In genomic region chr15:98821403-98821802, GRCm38 (mm10) we compare ENCODE assay signal across 11 mouse cellular contexts. TPM values are rescaled to one million over a fixed set of nuclear protein-coding genes. Genes with fewer than 3 reads are reported as not detected.
A peak's percentile ranks its signal among the peaks of the same experiment; 100 is the strongest.
DNase-seq lines count a peak whose midpoint lies in the region; ATAC-seq and TF ChIP-seq lines count a peak whose summit lies in the region.
"Had no signal": no experiment of that assay in that cellular context is flagged by ENCODE, and none has a peak within 500 bp of the region (broad histone marks: within the 10 kb centered on the region; RNA-seq: fewer than 3 reads in every experiment).

No protein-coding gene starts in this region.

- no peaks in the 10 kb centered on the region for H3K9me3 ChIP-seq in hindbrain, postnatal 0 days (ENCODE audit: low read length)
- H3K9me3 ChIP-seq in hindbrain, embryonic 11.5 days (ENCODE audit: control insufficient read depth, low read length), result no peaks in the 10 kb centered on the region
- no peaks in the 10 kb centered on the region for H3K9me3 ChIP-seq in liver, postnatal 0 days (ENCODE audit: low read length)

- no peak overlapping the region for H3K4me3 ChIP-seq in hindbrain, postnatal 0 days (ENCODE audit: low read length)
- H3K4me3 ChIP-seq in hindbrain, embryonic 11.5 days (ENCODE audit: low read depth, low read length), result no peak overlapping the region
- H3K4me3 ChIP-seq in liver, postnatal 0 days (ENCODE audit: low read depth, low read length), result no peak overlapping the region

- H3K27me3 ChIP-seq in hindbrain, postnatal 0 days (ENCODE audit: insufficient read depth, low read length), result no peaks in the 10 kb centered on the region
- H3K27me3 ChIP-seq in hindbrain, embryonic 11.5 days (ENCODE audit: control insufficient read depth, insufficient read depth, low read length), result no peaks in the 10 kb centered on the region
- no peaks in the 10 kb centered on the region for H3K27me3 ChIP-seq in liver, postnatal 0 days (ENCODE audit: insufficient read depth, low read length)

- no peaks in the 10 kb centered on the region for H3K4me1 ChIP-seq in hindbrain, postnatal 0 days (ENCODE audit: insufficient read depth, low read length)
- no peaks in the 10 kb centered on the region for H3K4me1 ChIP-seq in hindbrain, embryonic 11.5 days (replicated peaks; ENCODE audit: control insufficient read depth, insufficient read depth, low read length)
- peaks cover under 1% of the 10 kb centered on the region; the same call in 1 of the 2 replicates for H3K4me1 ChIP-seq in liver, postnatal 0 days (ENCODE audit: insufficient read depth)

- 28% methylated on average over 10 of the region's 10 CpGs for whole genome bisulfite sequencing in hindbrain, postnatal 0 days
- WGBS in hindbrain, embryonic 11.5 days, result 30% methylated on average over 10 of the region's 10 CpGs
- WGBS in liver, postnatal 0 days (ENCODE audit: insufficient replicate concordance), result 69% methylated on average over 10 of the region's 10 CpGs

- no peak for ATAC-seq in hindbrain, postnatal 0 days
- ATAC-seq in hindbrain, embryonic 11.5 days (ENCODE audit: low FRiP score), result no peak
- ATAC-seq in liver, postnatal 0 days, result peak; percentile 43; the same call in 1 of the 2 replicates

- TF ChIP-seq EP300 in liver, postnatal 0 days (IDR thresholded peaks at IDR 0.05; ENCODE audit: low read depth), result no peak

- DNase-seq in hindbrain, postnatal 0 days (ENCODE audit: low spot score), result no peak
- no peak for DNase-seq in hindbrain, embryonic 11.5 days (ENCODE audit: low spot score)
- DNase-seq in B cell, adult 2 months, result peak; percentile 63 to 69
- DNase-seq in ES-CJ7 (ENCODE audit: low read depth, low spot score), result peak; percentile 89
- peak; percentile 58 for DNase-seq in liver, postnatal 0 days
- DNase-seq in Muller cell, postnatal 12 days (ENCODE audit: inconsistent ontology term), result no peak
- no peak for DNase-seq in cerebellum, postnatal 10 days
- no peak for DNase-seq in urinary bladder, postnatal 25 days (ENCODE audit: low spot score)
- DNase-seq: gastrocnemius, postnatal 25 days had no signal

- H3K27ac ChIP-seq in hindbrain, postnatal 0 days, result no peak overlapping the region
- H3K27ac ChIP-seq in hindbrain, embryonic 11.5 days (ENCODE audit: low read depth, low read length), result no peak overlapping the region
- H3K27ac ChIP-seq in liver, postnatal 0 days (ENCODE audit: low read depth), result no peak overlapping the region
- H3K27ac ChIP-seq: macrophage had no signal

- peaks cover 16% of the 10 kb centered on the region; the same call in 1 of the 2 replicates for H3K36me3 ChIP-seq in hindbrain, postnatal 0 days (ENCODE audit: insufficient read depth, low read length)
- H3K36me3 ChIP-seq in hindbrain, embryonic 11.5 days (ENCODE audit: control insufficient read depth, insufficient read depth, low read length), result no peaks in the 10 kb centered on the region
- peaks cover 66% of the 10 kb centered on the region for H3K36me3 ChIP-seq in liver, postnatal 0 days (replicated peaks; ENCODE audit: insufficient read depth, low read length)

- no peak overlapping the region for H3K4me2 ChIP-seq in hindbrain, postnatal 0 days (ENCODE audit: low read depth, low read length)
- H3K4me2 ChIP-seq in hindbrain, embryonic 11.5 days (replicated peaks; ENCODE audit: low read depth, low read length), result no peak overlapping the region
- no peak overlapping the region for H3K4me2 ChIP-seq in liver, postnatal 0 days (ENCODE audit: low read depth, low read length)

- no peak overlapping the region for H3K9ac ChIP-seq in hindbrain, postnatal 0 days (replicated peaks; ENCODE audit: low read length)
- no peak overlapping the region for H3K9ac ChIP-seq in hindbrain, embryonic 11.5 days (ENCODE audit: low read depth, low read length)
- H3K9ac ChIP-seq in liver, postnatal 0 days (replicated peaks), result no peak overlapping the region

- peak; percentile 49 for TF ChIP-seq CTCF in hindbrain, postnatal 0 days (IDR thresholded peaks at IDR 0.05; ENCODE audit: low read depth)
- TF ChIP-seq CTCF in liver, postnatal 0 days (IDR thresholded peaks at IDR 0.05; ENCODE audit: low read depth), result peak; percentile 75

RNA-seq across cellular contexts. Expression of gene Prkag1, which starts 9.9 kb away (rescaled TPM):
- total RNA-seq in hindbrain, postnatal 0 days (2014; rRNA removed), result 62.4 and 99.4 TPM in 2 replicates
- polyA plus RNA-seq in hindbrain, postnatal 0 days (2015; fragmentation: Nextera tagmentation; extraction: Ambion mirVana), result 61.1 and 62.3 TPM in 2 replicates
- polyA plus RNA-seq in hindbrain, embryonic 11.5 days (2014; fragmentation: Nextera tagmentation; extraction: Ambion mirVana), result 65.9 and 70.6 TPM in 2 replicates
- polyA plus RNA-seq in liver, postnatal 0 days (2015; fragmentation: Nextera tagmentation; extraction: Ambion mirVana), result 42.0 and 47.4 TPM in 2 replicates

RNA-seq across cellular contexts. Expression of gene Ddn, which starts 12.1 kb away (rescaled TPM):
- 2.7 and 6.5 TPM in 2 replicates for total RNA-seq in hindbrain, postnatal 0 days (2014; rRNA removed)
- 0.45 and 0.64 TPM in 2 replicates for polyA plus RNA-seq in hindbrain, postnatal 0 days (2015; fragmentation: Nextera tagmentation; extraction: Ambion mirVana)
- polyA plus RNA-seq in hindbrain, embryonic 11.5 days (2014; fragmentation: Nextera tagmentation; extraction: Ambion mirVana), result 0.35 and 0.60 TPM in 2 replicates
- not detected in 2 replicates for polyA plus RNA-seq in liver, postnatal 0 days (2015; fragmentation: Nextera tagmentation; extraction: Ambion mirVana)
- polyA plus RNA-seq: macrophage had no signal

RNA-seq across cellular contexts. Expression of gene Wnt1, which starts 31.7 kb away (rescaled TPM):
- 0.05 TPM in 1 of 2 replicates, not detected in the other for total RNA-seq in hindbrain, postnatal 0 days (2014; rRNA removed)
- polyA plus RNA-seq in hindbrain, postnatal 0 days (2015; fragmentation: Nextera tagmentation; extraction: Ambion mirVana), result 0.52 and 0.59 TPM in 2 replicates
- 8.0 and 9.5 TPM in 2 replicates for polyA plus RNA-seq in hindbrain, embryonic 11.5 days (2014; fragmentation: Nextera tagmentation; extraction: Ambion mirVana)
- polyA plus RNA-seq in liver, postnatal 0 days (2015; fragmentation: Nextera tagmentation; extraction: Ambion mirVana), result not detected in 2 replicates
- total RNA-seq: gastrocnemius, postnatal 25 days had no signal
- polyA plus RNA-seq: large intestine, adult 2 months; macrophage had no signal

RNA-seq across cellular contexts. Expression of gene Wnt10b, which starts 43.5 kb away (rescaled TPM):
- 1.4 and 4.5 TPM in 2 replicates for total RNA-seq in hindbrain, postnatal 0 days (2014; rRNA removed)
- polyA plus RNA-seq in hindbrain, postnatal 0 days (2015; fragmentation: Nextera tagmentation; extraction: Ambion mirVana), result 0.29 TPM in 1 of 2 replicates, not detected in the other
- 0.54 and 0.57 TPM in 2 replicates for polyA plus RNA-seq in hindbrain, embryonic 11.5 days (2014; fragmentation: Nextera tagmentation; extraction: Ambion mirVana)
- polyA plus RNA-seq in liver, postnatal 0 days (2015; fragmentation: Nextera tagmentation; extraction: Ambion mirVana), result 0.04 and 0.08 TPM in 2 replicates
- polyA plus RNA-seq: macrophage had no signal

RNA-seq across cellular contexts. Expression of gene Kmt2d, which starts 49.6 kb away (rescaled TPM):
- total RNA-seq in hindbrain, postnatal 0 days (2014; rRNA removed), result 27.7 and 37.8 TPM in 2 replicates
- polyA plus RNA-seq in hindbrain, postnatal 0 days (2015; fragmentation: Nextera tagmentation; extraction: Ambion mirVana), result 7.4 and 7.6 TPM in 2 replicates
- 13.7 and 20.5 TPM in 2 replicates for polyA plus RNA-seq in hindbrain, embryonic 11.5 days (2014; fragmentation: Nextera tagmentation; extraction: Ambion mirVana)
- 3.0 and 3.6 TPM in 2 replicates for polyA plus RNA-seq in liver, postnatal 0 days (2015; fragmentation: Nextera tagmentation; extraction: Ambion mirVana)

Comparison
In these comparisons a context has a peak if more than half of its experiments do, and no peak if none do; other contexts are left out.
1. DNase-seq: peak in B cell, adult 2 months (2 of 2), ES-CJ7 (single experiment) and liver, postnatal 0 days (single experiment); none in hindbrain, postnatal 0 days (single experiment), hindbrain, embryonic 11.5 days (single experiment), Muller cell, postnatal 12 days (single experiment), cerebellum, postnatal 10 days (0 of 2) and urinary bladder, postnatal 25 days (single experiment).